Comparison of ENCODE assay signal across 16 mouse cellular contexts in the genomic region with DNA sequence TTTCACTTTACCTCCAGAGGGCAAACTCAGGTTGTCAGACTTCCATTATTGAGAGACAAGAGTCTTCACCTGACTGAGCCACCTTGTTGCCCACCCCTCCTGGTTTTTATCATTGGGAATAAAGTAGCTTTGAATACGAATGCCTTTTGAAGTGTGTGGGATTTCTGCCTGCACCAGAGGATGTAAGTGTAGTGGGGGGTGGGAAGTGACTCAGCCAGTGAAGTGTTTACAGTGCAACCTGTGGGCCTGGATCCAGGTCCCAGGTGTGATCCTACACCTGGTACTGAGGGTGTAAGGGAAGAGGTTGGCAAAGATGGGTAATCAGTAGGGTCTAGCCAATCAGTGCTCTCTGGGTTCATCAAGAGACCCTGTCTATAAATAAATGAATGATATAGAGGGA. TPM values are rescaled to one million over a fixed set of nuclear protein-coding genes. Genes with fewer than 3 reads are reported as not detected.
"Had no signal": no experiment of that assay in that cellular context is flagged by ENCODE, and none has a peak within 500 bp of the region (broad histone marks: within the 10 kb centered on the region; RNA-seq: fewer than 3 reads in every experiment).

No protein-coding gene starts in this region.

- H3K27me3 ChIP-seq: intestine, embryonic 15.5 days; limb, embryonic 12.5 days; limb, embryonic 15.5 days had no signal

- DNase-seq: kidney, adult 11 months; kidney, postnatal 25 days; layer of hippocampus, adult 9-11 months; liver, postnatal 0 days; midbrain, embryonic 14.5 days; thymus, postnatal 25 days had no signal

- H3K9ac ChIP-seq: intestine, embryonic 15.5 days; limb, embryonic 12.5 days; limb, embryonic 15.5 days; liver, embryonic 14.5 days; liver, postnatal 0 days had no signal

- H3K4me3 ChIP-seq: intestine, embryonic 15.5 days; layer of hippocampus, adult 2 months; limb, embryonic 12.5 days; limb, embryonic 15.5 days had no signal

- H3K4me2 ChIP-seq: intestine, embryonic 15.5 days; limb, embryonic 12.5 days; limb, embryonic 15.5 days; liver, embryonic 11.5 days; midbrain, embryonic 11.5 days had no signal

- H3K9me3 ChIP-seq: intestine, embryonic 15.5 days; limb, embryonic 12.5 days; limb, embryonic 15.5 days had no signal

- ATAC-seq: intestine, embryonic 15.5 days; liver, postnatal 0 days had no signal

- H3K36me3 ChIP-seq: intestine, embryonic 15.5 days; limb, embryonic 12.5 days; limb, embryonic 15.5 days had no signal

- H3K27ac ChIP-seq: intestine, embryonic 15.5 days; kidney, postnatal 0 days; layer of hippocampus, adult 2 months; limb, embryonic 12.5 days; limb, embryonic 15.5 days; liver, embryonic 14.5 days had no signal

RNA-seq across cellular contexts. Expression of a gene that starts 42.5 kb away (rescaled TPM):
- polyA plus RNA-seq: small intestine, adult 2 months had no signal

RNA-seq across cellular contexts. Expression of a gene that starts 55.0 kb away (rescaled TPM):
- polyA plus RNA-seq: intestine, embryonic 15.5 days; kidney, postnatal 0 days; liver, postnatal 0 days; neural tube, embryonic 11.5 days had no signal
